Mouse (Mus musculus) liver, adult 2 months (tissue): ENCODE results near the gene Apba2. TPM values are rescaled to one million over a fixed set of nuclear protein-coding genes. Genes with fewer than 3 reads are reported as not detected.
A peak's percentile ranks its signal among the peaks of the same experiment; 100 is the strongest.

ENCODE experiments used
- DNase-seq: peaks from one replicate; pipeline ENCODE4 v3.0.0-alpha.2; 2011; ENCODE audit warnings: low read depth, low spot score; ENCODE audit errors: extremely low read depth
- H3K27ac ChIP-seq: fragments of 200-500 bp; replicated peaks from 2 replicates; pipeline ENCODE4 v1.5.1; 2012; ENCODE audit warnings: low read depth, mild to moderate bottlenecking, control low read depth, inconsistent platforms, low read length; ENCODE audit not compliant: insufficient read depth
- H3K27me3 ChIP-seq: fragments of 200-500 bp; 2 replicates; pipeline ENCODE4 v1.6.1; 2012; ENCODE audit warnings: mild to moderate bottlenecking, moderate library complexity, low read length, inconsistent platforms; ENCODE audit not compliant: control insufficient read depth, insufficient read depth
- H3K36me3 ChIP-seq: fragments of 200-500 bp; 2 replicates; pipeline ENCODE4 v1.6.1; 2012; ENCODE audit warnings: low read length, inconsistent platforms; ENCODE audit not compliant: control insufficient read depth, insufficient read depth
- H3K4me1 ChIP-seq: fragments of 200-500 bp; 2 replicates; pipeline ENCODE4 v1.6.1; 2011; ENCODE audit warnings: low read length; ENCODE audit not compliant: control insufficient read depth, insufficient read depth
- H3K4me3 ChIP-seq: fragments of 200-500 bp; 2 replicates; pipeline ENCODE4 v1.5.1; 2011; ENCODE audit warnings: low read depth, mild to moderate bottlenecking, control low read depth, low read length, moderate library complexity; ENCODE audit not compliant: insufficient read depth
- H3K79me2 ChIP-seq: fragments of 200-500 bp; 2 replicates; pipeline ENCODE4 v1.6.1; 2012; ENCODE audit warnings: inconsistent platforms, mild to moderate bottlenecking, low read length, moderate library complexity; ENCODE audit not compliant: control insufficient read depth, insufficient read depth
- H3K9ac ChIP-seq: fragments of 200-500 bp; 2 replicates; pipeline ENCODE4 v1.6.1; 2012; ENCODE audit warnings: low read depth, mild to moderate bottlenecking, control low read depth, inconsistent platforms, low read length
- CTCF ChIP-seq: fragments of 200-500 bp; IDR thresholded peaks from 2 replicates; pipeline ENCODE4 v1.5.1; 2011; ENCODE audit warnings: low read depth, low read length, control low read depth
- POLR2A ChIP-seq: fragments of 200-500 bp; IDR thresholded peaks from 2 replicates; pipeline ENCODE4 v1.6.1; 2011; ENCODE audit warnings: low read length, control low read depth; ENCODE audit not compliant: insufficient read depth; ENCODE audit errors: extremely low read depth
- WGBS: fragments of 180-500 bp; shearing (Covaris S2); methylation state at CpG from one replicate; pipeline ENCODE4 v1.1.7; 2018; 5-methylcytosine and 5-hydroxymethylcytosine counted together
- polyA plus RNA-seq: library from polyadenylated mRNA; depleted of rRNA; stranded (reverse); fragments of >200 nt; gene quantifications from 2 replicates; pipeline ENCODE4 v1.2.3, GENCODE M21; 2012; rRNA removed
- total RNA-seq: library from RNA; depleted of rRNA; stranded (reverse); fragments of >200 nt; gene quantifications from 2 replicates; pipeline ENCODE4 v1.2.3, GENCODE M21; 2014; rRNA removed

Apba2 gene
- total RNA-seq (0.27 TPM in 1 of 2 replicates, not detected in the other), polyA plus RNA-seq (0.11 and 0.14 TPM in 2 replicates)

GRCm38 (mm10) chr7:64501536-64502270 lies at the start of gene Apba2:
Gene Apba2, plus strand, starts transcription at chr7:64501706.
- no peak within 1 kb of the TSS for H3K9ac ChIP-seq
- 0 out of 2 replicates have a peak, but pooled peaks cover 5% of the 10 kb centered on the region for H3K27me3 ChIP-seq
- peak within 1 kb of the TSS; percentile 29; the same call in 1 of the 2 replicates for H3K4me3 ChIP-seq
- TF ChIP-seq POLR2A (no peak), CTCF (peak; percentile 74)
- WGBS: 2% methylated on average over 85 of the region's 96 CpGs
- no peaks in the 10 kb centered on the region for H3K36me3 ChIP-seq
- H3K4me1 ChIP-seq: 0 out of 2 replicates have a peak, but pooled peaks cover 1% of the 10 kb centered on the region
- DNase-seq: no peak
- no peaks in the 10 kb centered on the region for H3K79me2 ChIP-seq
- H3K27ac ChIP-seq: no peak within 1 kb of the TSS

- no peak overlapping the region for H3K27ac ChIP-seq
- no peaks in the 10 kb centered on the region for H3K79me2 ChIP-seq
- no peak overlapping the region for H3K9ac ChIP-seq
- H3K27me3 ChIP-seq: no peaks in the 10 kb centered on the region
- TF ChIP-seq CTCF: no peak
- TF ChIP-seq POLR2A: no peak
- no peaks in the 10 kb centered on the region for H3K36me3 ChIP-seq
- H3K4me3 ChIP-seq: no peak overlapping the region
- no peak for DNase-seq
- WGBS: 67% methylated on average over 5 of the region's 5 CpGs
- no peaks in the 10 kb centered on the region for H3K4me1 ChIP-seq
Observed at GRCm38 (mm10) chr7:64451861-64452382, 49.6 kb upstream of the Apba2 start.

DNA sequence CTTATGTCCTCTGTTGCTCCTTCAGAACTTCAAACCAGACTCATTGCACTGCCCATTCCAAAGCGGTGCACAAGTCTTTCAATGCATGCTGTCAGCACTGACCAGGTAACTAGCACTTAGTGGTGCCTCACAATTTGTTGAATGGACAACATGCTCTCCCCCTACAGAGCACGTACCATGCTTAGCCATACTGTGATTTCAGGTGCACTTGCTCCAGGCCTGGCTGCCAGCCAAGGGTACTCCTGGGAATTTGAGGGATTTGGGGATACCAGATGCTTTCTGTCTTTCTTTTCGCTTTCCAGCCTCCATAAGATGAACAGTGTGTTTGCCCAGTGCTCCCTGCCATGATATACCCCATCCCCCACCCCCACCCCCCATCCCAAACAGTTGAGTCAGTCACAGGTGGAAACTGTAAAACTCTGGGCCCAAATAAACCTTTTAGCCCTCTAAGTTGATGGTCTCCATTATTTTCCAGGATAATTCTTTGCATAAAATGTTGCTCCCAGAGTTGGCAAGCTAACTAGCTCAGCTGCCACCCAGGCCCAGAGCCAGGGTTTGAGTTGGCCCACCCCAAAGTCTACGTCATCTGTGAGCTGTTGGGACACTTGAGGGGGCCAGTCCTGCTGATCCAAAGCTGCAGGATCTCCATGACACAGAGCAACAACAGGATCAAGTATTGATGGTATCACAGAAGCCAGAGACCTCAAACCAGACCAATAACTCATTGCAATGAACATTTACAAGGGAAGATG lies 48.9 kb upstream of the Apba2 start:
- Histone ChIP-seq H3K4me1 (no peaks in the 10 kb centered on the region), H3K79me2 (no peaks in the 10 kb centered on the region), H3K36me3 (no peaks in the 10 kb centered on the region), H3K27me3 (no peaks in the 10 kb centered on the region), H3K4me3 (no peak overlapping the region), H3K27ac (no peak overlapping the region), H3K9ac (no peak overlapping the region)
- WGBS: 85% methylated on average over 4 of the region's 4 CpGs
- TF ChIP-seq CTCF: no peak
- TF ChIP-seq POLR2A: no peak
- no peak for DNase-seq

GRCm38 (mm10) chr7:64456176-64456575 lies 45.3 kb upstream of the Apba2 start:
- no peak for TF ChIP-seq POLR2A
- Histone ChIP-seq H3K79me2 (no peaks in the 10 kb centered on the region), H3K27ac (no peak overlapping the region), H3K27me3 (no peaks in the 10 kb centered on the region), H3K4me3 (no peak overlapping the region), H3K36me3 (no peaks in the 10 kb centered on the region), H3K9ac (no peak overlapping the region), H3K4me1 (no peaks in the 10 kb centered on the region)
- DNase-seq: no peak
- whole genome bisulfite sequencing: 87% methylated on average over 4 of the region's 4 CpGs

DNA sequence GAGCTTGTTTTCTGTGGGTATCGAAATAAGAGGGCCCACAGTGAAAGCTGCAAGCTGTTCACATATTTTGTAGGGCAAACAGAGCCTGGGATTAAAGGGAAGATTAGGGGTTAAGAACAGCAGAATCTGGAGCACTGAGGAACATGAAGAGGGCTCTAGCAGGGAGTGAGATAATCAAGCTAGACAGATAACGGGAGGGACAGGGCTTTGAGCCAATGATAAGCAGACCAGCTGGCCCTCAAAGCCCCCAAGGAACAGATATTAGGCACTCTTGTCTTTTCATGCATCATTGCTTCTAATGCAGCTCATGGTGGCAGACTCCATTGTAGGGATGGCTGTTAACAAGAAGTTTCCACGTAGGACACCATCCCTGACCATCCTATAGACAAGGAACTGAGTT lies 44.8 kb upstream of the Apba2 start:
- Histone ChIP-seq H3K36me3 (no peaks in the 10 kb centered on the region), H3K79me2 (no peaks in the 10 kb centered on the region), H3K4me3 (no peak overlapping the region), H3K27ac (no peak overlapping the region), H3K4me1 (no peaks in the 10 kb centered on the region), H3K9ac (no peak overlapping the region), H3K27me3 (no peaks in the 10 kb centered on the region)
- DNase-seq: no peak
- TF ChIP-seq CTCF (no peak), POLR2A (no peak)
- WGBS: 66% methylated on average over 3 of the region's 3 CpGs
